Mouse (Mus musculus) E14TG2a.4 (cell line): Measurements from ENCODE around the gene Tmem213.

Source experiments
- CTCF ChIP-seq: conservative IDR thresholded peaks from 2 replicates; pipeline ENCODE4 v1.5.1; 2014; ENCODE audit warnings: low read length
- NANOG ChIP-seq: IDR thresholded peaks from 2 replicates; pipeline ENCODE4 v1.6.1; 2014; ENCODE audit warnings: borderline replicate concordance, low read length, mixed read lengths
- POU5F1 ChIP-seq: IDR thresholded peaks from 2 replicates; pipeline ENCODE4 v1.6.1; 2014; ENCODE audit warnings: low read length, borderline replicate concordance

DNA sequence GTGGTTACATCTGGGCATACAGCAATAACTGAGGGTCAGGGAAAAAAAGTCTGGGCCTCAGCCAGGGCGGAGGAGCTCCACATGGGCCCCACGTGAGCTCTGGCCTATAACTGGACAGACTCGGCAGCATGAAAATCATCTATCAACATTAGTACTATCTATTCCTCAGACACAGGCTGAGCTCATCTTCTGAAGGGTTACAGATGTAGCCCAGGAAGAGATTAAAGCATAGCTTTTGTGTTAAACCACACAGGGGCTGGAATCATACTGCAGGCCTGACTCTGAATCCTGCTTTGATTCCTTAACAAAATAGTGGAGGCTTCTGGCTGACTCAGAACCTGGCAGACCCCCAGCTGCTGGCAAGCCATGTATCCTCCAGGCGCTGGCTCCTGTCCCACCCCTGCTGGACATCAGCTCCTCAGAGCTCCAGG, 22.8 kb downstream of the Tmem213 start:
- TF ChIP-seq CTCF (no peak), NANOG (no peak), POU5F1 (no peak)
